Mouse (Mus musculus) gonadal fat pad, adult 2 months (tissue): ENCODE measurements around the gene Dnmt3l. TPM values are rescaled to one million over a fixed set of nuclear protein-coding genes. Genes with fewer than 3 reads are reported as not detected.
A peak's percentile ranks its signal among the peaks of the same experiment; 100 is the strongest.
"Not testable (repeated sequence)": the region's sequence is repeated elsewhere in the genome, so short reads cannot be mapped to it uniquely, and the experiment has no call there.

ENCODE experiments used
- DNase-seq: peaks from one replicate; pipeline ENCODE4 v3.0.0-alpha.2; 2012; ENCODE audit warnings: low read depth
- polyA plus RNA-seq: library from polyadenylated mRNA; depleted of rRNA; stranded (reverse); fragments of >200 nt; gene quantifications from 2 replicates; pipeline ENCODE4 v1.2.3, GENCODE M21; 2012; rRNA removed

Gene Dnmt3l
- polyA plus RNA-seq, 1 experiment = 6.6 TPM

GRCm38 (mm10) chr10:78084073-78084472 lies 42.3 kb downstream of the Dnmt3l start:
- DNase-seq = no peak

GRCm38 (mm10) chr10:78085711-78086110 lies 44.0 kb downstream of the Dnmt3l start:
- DNase-seq = no peak

GRCm38 (mm10) chr10:78086444-78087061 lies 44.8 kb downstream of the Dnmt3l start:
- DNase-seq = no peak

DNA sequence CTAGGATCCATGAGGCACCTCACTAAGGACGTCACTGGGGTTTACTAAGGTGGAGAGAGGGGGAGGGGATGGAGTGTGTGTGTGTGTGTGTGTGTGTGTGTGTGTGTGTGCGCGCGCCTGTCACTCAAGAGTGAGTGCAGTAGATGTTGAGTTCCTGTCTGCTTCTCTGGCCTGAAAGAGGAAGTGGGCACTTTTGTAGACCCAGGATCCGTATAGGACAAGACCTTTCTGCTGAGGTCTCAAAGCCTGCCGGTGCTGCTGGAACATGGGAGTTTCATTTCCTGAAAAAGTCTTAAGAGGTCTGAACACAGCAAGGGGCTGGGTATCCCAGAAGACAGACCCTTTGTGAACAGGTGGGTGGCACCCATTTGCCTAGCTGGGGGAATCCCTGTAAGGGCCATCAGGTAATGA lies 45.4 kb downstream of the Dnmt3l start:
- DNase-seq = no peak

GRCm38 (mm10) chr10:78090246-78090645 lies 48.5 kb downstream of the Dnmt3l start:
- DNase-seq = no peak

GRCm38 (mm10) chr10:78090706-78091491 lies 49.2 kb downstream of the Dnmt3l start:
- no peak for DNase-seq

DNA sequence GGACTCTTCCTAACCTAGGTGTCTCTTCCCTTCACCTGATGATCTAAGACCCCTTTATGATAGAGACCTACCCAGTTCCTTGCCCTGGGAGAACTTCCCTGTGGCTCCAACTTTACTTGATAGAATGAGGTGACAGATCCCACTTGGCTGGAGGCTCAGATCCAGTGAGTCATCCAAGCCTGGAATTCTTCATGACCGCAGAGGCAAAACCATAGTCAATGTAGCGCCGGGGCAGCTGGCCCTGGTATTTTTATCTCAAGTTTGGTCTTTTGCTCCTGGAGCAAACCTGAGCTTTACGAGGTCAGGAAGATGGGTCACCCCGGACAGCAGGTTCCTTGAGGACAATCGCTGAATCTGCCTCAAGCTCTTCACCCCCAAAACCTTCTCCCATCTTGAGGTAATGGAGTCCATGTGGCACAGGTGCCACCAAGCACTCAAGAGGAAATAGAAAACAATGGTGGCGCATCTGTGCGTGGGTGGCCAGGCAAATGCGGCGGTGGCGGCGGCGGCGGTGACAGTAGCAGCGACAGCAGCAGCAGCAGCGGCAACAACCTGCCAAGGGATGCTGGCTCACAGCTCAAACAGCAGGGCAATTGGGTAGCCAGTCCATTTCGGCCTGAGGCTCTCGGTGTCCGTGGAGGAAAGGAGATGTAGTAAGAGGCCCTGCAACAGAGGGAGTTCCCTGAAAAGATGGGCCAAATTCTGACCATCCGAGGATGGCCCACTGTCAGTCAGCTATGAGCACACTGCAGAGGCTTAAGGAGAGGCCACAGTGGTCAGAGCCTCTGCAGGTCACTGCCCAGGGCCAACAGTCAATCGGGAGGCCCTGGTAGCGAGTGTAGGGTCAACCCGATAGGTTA lies 50.3 kb downstream of the Dnmt3l start:
- no peak for DNase-seq

DNA sequence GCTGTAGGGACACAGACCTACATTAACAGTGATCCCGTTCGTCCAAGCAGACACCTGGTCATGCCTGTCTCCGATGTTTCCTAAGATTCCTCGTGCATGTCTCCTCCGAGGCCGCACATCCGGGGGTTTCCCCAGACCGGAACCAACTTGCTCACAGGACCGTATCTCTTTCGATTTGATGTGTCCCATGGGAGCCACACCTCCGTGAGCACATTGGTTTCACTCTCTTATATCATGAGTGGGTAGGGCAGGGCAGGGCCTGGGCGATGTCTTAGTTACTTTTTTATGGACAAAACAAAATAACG lies 50.9 kb downstream of the Dnmt3l start:
- DNase-seq = no peak

DNA sequence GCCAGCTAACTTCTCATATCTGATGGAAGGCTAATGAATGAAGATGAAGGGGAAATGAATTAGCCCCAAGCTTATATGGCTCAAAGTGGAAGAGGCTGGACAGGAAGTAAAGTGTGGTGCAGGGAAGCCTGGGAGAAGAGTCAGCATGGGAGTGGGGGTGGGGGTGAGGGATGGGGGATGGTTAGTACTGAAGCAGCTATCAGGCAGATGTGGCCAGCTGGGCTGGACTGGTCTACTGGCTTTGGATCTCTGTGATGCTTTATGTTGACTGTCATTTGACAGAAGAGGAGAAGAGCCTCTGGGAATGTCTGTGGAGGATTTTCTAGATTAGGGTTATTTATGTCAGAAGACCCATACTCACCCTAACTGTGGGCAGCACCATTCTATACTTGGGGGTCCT lies 53.5 kb downstream of the Dnmt3l start:
- no peak for DNase-seq

DNA sequence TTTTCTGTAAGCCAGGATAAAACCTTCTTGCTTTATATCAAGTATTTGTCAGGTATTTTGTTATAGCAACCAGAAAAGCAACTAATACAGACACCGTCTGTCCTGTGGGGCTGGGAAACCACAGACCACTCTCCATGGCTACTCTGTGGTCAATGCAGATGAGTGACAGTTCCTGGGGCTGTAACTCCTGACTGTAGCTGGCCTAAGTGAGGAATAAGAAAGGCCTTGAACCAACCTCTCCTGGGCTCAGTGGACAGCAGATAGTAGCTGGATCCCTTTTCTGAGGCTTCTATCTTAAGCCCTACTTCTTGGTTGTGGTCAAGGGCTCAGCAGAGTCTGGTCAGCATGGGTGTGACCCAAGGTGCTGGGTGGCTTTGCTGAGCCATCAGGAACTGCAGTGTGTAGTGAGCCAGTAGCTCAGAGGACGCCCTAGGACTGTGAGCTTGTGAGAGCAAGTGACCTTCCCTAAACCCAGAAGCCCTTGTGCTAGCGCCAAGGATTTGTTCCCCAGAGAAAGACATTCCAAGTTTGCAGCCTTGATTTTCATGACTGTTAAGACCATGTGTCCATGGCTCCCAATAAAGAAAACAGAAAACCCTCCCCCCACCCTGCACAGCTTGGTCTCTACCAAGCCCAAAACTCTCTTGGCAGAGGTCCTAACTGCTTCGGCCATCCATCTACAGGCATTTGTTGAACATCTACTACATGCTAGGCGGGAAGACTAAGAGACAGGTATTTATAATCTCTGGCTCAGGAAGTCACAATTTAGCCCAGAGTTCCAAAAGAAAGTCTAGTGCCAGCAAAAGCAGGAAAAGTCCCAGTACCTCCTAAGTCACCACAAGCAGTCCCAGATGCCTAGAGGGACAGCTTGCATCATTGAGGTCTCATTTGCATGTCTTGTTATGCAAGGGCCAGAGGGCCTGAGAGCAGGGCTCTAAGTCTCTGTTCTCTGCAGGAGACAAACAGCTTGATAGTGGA lies 54.5 kb downstream of the Dnmt3l start:
- peak; percentile 84 for DNase-seq

DNA sequence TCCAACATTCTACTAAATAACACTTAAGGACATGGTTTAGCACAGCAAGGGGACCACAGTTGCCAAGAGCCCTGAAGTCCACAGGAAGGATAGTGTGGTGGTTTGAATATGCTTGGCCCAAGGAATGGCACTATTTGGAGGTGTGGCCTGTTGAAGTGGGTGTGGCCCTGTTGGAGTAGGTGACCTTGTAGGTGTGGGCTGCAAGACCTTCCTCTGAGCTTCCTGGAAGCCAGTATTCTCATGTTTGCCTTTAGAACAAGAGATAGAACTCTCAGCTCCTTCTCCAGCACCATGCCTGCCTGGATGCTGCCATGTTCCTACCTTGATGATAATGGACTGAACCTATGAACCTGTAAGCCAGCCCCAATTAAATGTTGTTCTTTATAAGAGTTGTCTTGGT lies 58.1 kb downstream of the Dnmt3l start:
- DNase-seq = not testable (repeated sequence)

GRCm38 (mm10) chr10:78100989-78101780 lies 59.4 kb downstream of the Dnmt3l start:
- no peak for DNase-seq

- DNase-seq = no peak
These were observed 63.1 kb downstream of the Dnmt3l start for GRCm38 (mm10) chr10:78104555-78105490.

- DNase-seq = no peak
These were observed 63.8 kb downstream of the Dnmt3l start for GRCm38 (mm10) chr10:78105548-78105947.

Other genes with a start within 250 kb of the Dnmt3l start
- gene Gm9639, start 246.9 kb upstream of the Dnmt3l start, polyA plus RNA-seq = not detected in 2 replicates
- not detected in 2 replicates for gene Gm19668, start 242.8 kb upstream of the Dnmt3l start, polyA plus RNA-seq
- not detected in 2 replicates for gene Gm9507, start 230.1 kb upstream of the Dnmt3l start, polyA plus RNA-seq
- gene Gm2696, start 227.3 kb upstream of the Dnmt3l start, polyA plus RNA-seq = not detected in 2 replicates
- not detected in 2 replicates for gene Krtap10-4, start 214.9 kb upstream of the Dnmt3l start, polyA plus RNA-seq
- 0.11 TPM in 1 of 2 replicates, not detected in the other for gene Krtap10-10, start 206.0 kb upstream of the Dnmt3l start, polyA plus RNA-seq
- not detected in 2 replicates for gene Gm36176, start 195.1 kb upstream of the Dnmt3l start, polyA plus RNA-seq
- gene Gm10318, start 189.1 kb upstream of the Dnmt3l start, polyA plus RNA-seq = not detected in 2 replicates
- not detected in 2 replicates for gene Gm3285, start 180.0 kb upstream of the Dnmt3l start, polyA plus RNA-seq
- gene Lrrc3, start 139.4 kb upstream of the Dnmt3l start, polyA plus RNA-seq = 6.6 and 7.8 TPM in 2 replicates
- gene Trpm2, start 71.4 kb upstream of the Dnmt3l start, polyA plus RNA-seq = 1.1 and 2.1 TPM in 2 replicates
- gene 1810043G02Rik, start 63.4 kb upstream of the Dnmt3l start, polyA plus RNA-seq = 54.7 and 66.3 TPM in 2 replicates
- 115 and 175 TPM in 2 replicates for gene Pfkl, start 31.9 kb upstream of the Dnmt3l start, polyA plus RNA-seq
- 0.99 and 1.00 TPM in 2 replicates for gene Aire, start 1.7 kb downstream of the Dnmt3l start, polyA plus RNA-seq
- gene Icosl, start 27.4 kb downstream of the Dnmt3l start, polyA plus RNA-seq = 25.3 and 31.3 TPM in 2 replicates
- gene D10Jhu81e, start 127.8 kb downstream of the Dnmt3l start, polyA plus RNA-seq = 111 and 126 TPM in 2 replicates
- gene Pwp2, start 143.2 kb downstream of the Dnmt3l start, polyA plus RNA-seq = 7.9 and 9.8 TPM in 2 replicates
- 62.3 and 76.1 TPM in 2 replicates for gene Trappc10, start 202.7 kb downstream of the Dnmt3l start, polyA plus RNA-seq